Comparison of ENCODE assay signal across 8 mouse cellular contexts in genomic region chr15:81960171-81961077, GRCm38 (mm10). TPM values are rescaled to one million over a fixed set of nuclear protein-coding genes. Genes with fewer than 3 reads are reported as not detected.
A peak's percentile ranks its signal among the peaks of the same experiment; 100 is the strongest.
DNase-seq lines count a peak whose midpoint lies in the region; ATAC-seq and TF ChIP-seq lines count a peak whose summit lies in the region.

Gene Pmm1, minus strand, starts transcription at chr15:81960930.

- H3K9me3 ChIP-seq in embryonic facial prominence, embryonic 13.5 days: no peaks in the 10 kb centered on the region
- H3K9me3 ChIP-seq in limb, embryonic 12.5 days: no peaks in the 10 kb centered on the region
- no peaks in the 10 kb centered on the region for H3K9me3 ChIP-seq in midbrain, embryonic 15.5 days

- peak; percentile 94 for ATAC-seq in embryonic facial prominence, embryonic 13.5 days (ENCODE audit: insufficient number of reproducible peaks, insufficient read depth, low FRiP score, low TSS enrichment, low read depth)
- peak; percentile 93 for ATAC-seq in limb, embryonic 12.5 days (ENCODE audit: insufficient number of reproducible peaks, insufficient read depth, low FRiP score, low TSS enrichment, low read depth)
- peak; percentile 97 for ATAC-seq in midbrain, embryonic 15.5 days (replicated peaks)

- peak; percentile 85 for TF ChIP-seq CTCF in kidney, adult 2 months (conservative IDR thresholded peaks at IDR 0.05; ENCODE audit: insufficient read depth, insufficient read length, low read depth, low read length)
- TF ChIP-seq CTCF in spleen, adult 2 months (IDR thresholded peaks at IDR 0.05; ENCODE audit: extremely low read depth, insufficient read depth, insufficient read length, insufficient replicate concordance): peak; percentile 56; the same call in 1 of the 2 replicates

- peaks cover 5% of the 10 kb centered on the region for H3K4me1 ChIP-seq in embryonic facial prominence, embryonic 13.5 days
- no peaks in the 10 kb centered on the region for H3K4me1 ChIP-seq in kidney, adult 2 months (ENCODE audit: control insufficient read depth, insufficient read depth, low read length)
- H3K4me1 ChIP-seq in limb, embryonic 12.5 days (replicated peaks): peaks cover 10% of the 10 kb centered on the region; the same call in 1 of the 2 replicates
- H3K4me1 ChIP-seq in midbrain, embryonic 15.5 days: peaks cover 7% of the 10 kb centered on the region
- no peaks in the 10 kb centered on the region for H3K4me1 ChIP-seq in spleen, adult 2 months (ENCODE audit: control insufficient read depth, insufficient read depth, insufficient read length)

- DNase-seq in 3134 (ENCODE audit: extremely low read depth, insufficient read length, low spot score): peak; percentile 96
- DNase-seq in adrenal gland, postnatal 36 days: peak; percentile 99 to 100
- DNase-seq in heart, adult 18-20 months: peak; percentile 99
- DNase-seq in kidney, adult 2 months: peak; percentile 99
- DNase-seq in spleen, adult 2 months (ENCODE audit: low read depth in 1 of 2, low spot score in 2 of 2): peak; percentile 95 to 100

- peak within 1 kb of the TSS; percentile 96 for H3K4me2 ChIP-seq in embryonic facial prominence, embryonic 13.5 days
- H3K4me2 ChIP-seq in limb, embryonic 12.5 days: peak within 1 kb of the TSS; percentile 100
- H3K4me2 ChIP-seq in midbrain, embryonic 15.5 days: peak within 1 kb of the TSS; percentile 75

- H3K9ac ChIP-seq in embryonic facial prominence, embryonic 13.5 days: peak within 1 kb of the TSS; percentile 77
- H3K9ac ChIP-seq in limb, embryonic 12.5 days (replicated peaks): peak within 1 kb of the TSS; percentile 68
- peak within 1 kb of the TSS; percentile 57 for H3K9ac ChIP-seq in midbrain, embryonic 15.5 days

- peak within 1 kb of the TSS; percentile 62 for H3K4me3 ChIP-seq in embryonic facial prominence, embryonic 13.5 days
- H3K4me3 ChIP-seq in kidney, adult 2 months (ENCODE audit: insufficient read depth, low read depth, low read length): peak within 1 kb of the TSS; percentile 64
- H3K4me3 ChIP-seq in limb, embryonic 12.5 days (replicated peaks): peak within 1 kb of the TSS; percentile 68
- peak within 1 kb of the TSS; percentile 51 for H3K4me3 ChIP-seq in midbrain, embryonic 15.5 days
- H3K4me3 ChIP-seq in spleen, adult 2 months (ENCODE audit: extremely low read depth, insufficient read depth, insufficient read length): peak within 1 kb of the TSS; percentile 66

- under 1% methylated on average over 76 of the region's 77 CpGs for WGBS in embryonic facial prominence, embryonic 13.5 days
- under 1% methylated on average over 77 of the region's 77 CpGs for WGBS in kidney, adult 2 months
- under 1% methylated on average over 75 of the region's 77 CpGs for WGBS in limb, embryonic 12.5 days
- under 1% methylated on average over 76 of the region's 77 CpGs for whole genome bisulfite sequencing in midbrain, embryonic 15.5 days
- WGBS in spleen, adult 2 months: under 1% methylated on average over 77 of the region's 77 CpGs

- H3K27ac ChIP-seq in embryonic facial prominence, embryonic 13.5 days: peak within 1 kb of the TSS; percentile 73
- peak within 1 kb of the TSS; percentile 41; the same call in 1 of the 2 replicates for H3K27ac ChIP-seq in kidney, adult 2 months (ENCODE audit: insufficient read depth, low read depth, low read length)
- H3K27ac ChIP-seq in limb, embryonic 12.5 days: peak within 1 kb of the TSS; percentile 82
- H3K27ac ChIP-seq in midbrain, embryonic 15.5 days: peak within 1 kb of the TSS; percentile 87
- H3K27ac ChIP-seq in spleen, adult 2 months (ENCODE audit: insufficient read depth, low read length): peak within 1 kb of the TSS; percentile 35; the same call in 1 of the 2 replicates

- no peak for TF ChIP-seq POLR2A in kidney, adult 2 months (IDR thresholded peaks at IDR 0.05; ENCODE audit: low read depth, low read length)
- no peak for TF ChIP-seq POLR2A in spleen, adult 2 months (IDR thresholded peaks at IDR 0.05; ENCODE audit: low read depth, low read length)

- H3K36me3 ChIP-seq in embryonic facial prominence, embryonic 13.5 days: peaks cover 9% of the 10 kb centered on the region
- no peaks in the 10 kb centered on the region; the same call in 1 of the 2 replicates for H3K36me3 ChIP-seq in kidney, adult 2 months (ENCODE audit: control insufficient read depth, insufficient read depth, low read length)
- H3K36me3 ChIP-seq in limb, embryonic 12.5 days: no peaks in the 10 kb centered on the region
- peaks cover 1% of the 10 kb centered on the region for H3K36me3 ChIP-seq in midbrain, embryonic 15.5 days (replicated peaks)
- peaks cover 1% of the 10 kb centered on the region; the same call in 1 of the 2 replicates for H3K36me3 ChIP-seq in spleen, adult 2 months (ENCODE audit: control insufficient read depth, insufficient read depth, low read length)

- no peaks in the 10 kb centered on the region for H3K27me3 ChIP-seq in embryonic facial prominence, embryonic 13.5 days
- no peaks in the 10 kb centered on the region for H3K27me3 ChIP-seq in kidney, adult 2 months (replicated peaks; ENCODE audit: control insufficient read depth, insufficient read depth, low read length)
- H3K27me3 ChIP-seq in limb, embryonic 12.5 days: no peaks in the 10 kb centered on the region
- H3K27me3 ChIP-seq in midbrain, embryonic 15.5 days (replicated peaks): no peaks in the 10 kb centered on the region
- H3K27me3 ChIP-seq in spleen, adult 2 months (ENCODE audit: control insufficient read depth, insufficient read depth, low read length): no peaks in the 10 kb centered on the region

RNA-seq across cellular contexts. Expression of gene Pmm1, which starts in this region (rescaled TPM):
- total RNA-seq in adrenal gland, postnatal 36 days (2021): 10 to 100 TPM; 51.1 to 90.8 TPM
- 30.0 and 35.7 TPM in 2 replicates for polyA plus RNA-seq in embryonic facial prominence, embryonic 13.5 days (2015; fragmentation: Nextera tagmentation; extraction: Ambion mirVana)
- 10 to 100 TPM; 24.7 to 31.4 TPM for total RNA-seq in heart, adult 18-20 months (2021)
- polyA plus RNA-seq in kidney, adult 2 months (2012; rRNA removed): 50.7 and 51.4 TPM in 2 replicates
- 16.7 and 17.1 TPM in 2 replicates for polyA plus RNA-seq in limb, embryonic 12.5 days (2016; fragmentation: Nextera tagmentation; extraction: Ambion mirVana)
- 84.3 and 89.9 TPM in 2 replicates for polyA plus RNA-seq in midbrain, embryonic 15.5 days (2015; fragmentation: Nextera tagmentation; extraction: Ambion mirVana)
- 18.2 and 28.1 TPM in 2 replicates for polyA plus RNA-seq in spleen, adult 2 months (2012; rRNA removed)

Comparison
In these comparisons a context has a peak if more than half of its experiments do, and no peak if none do; other contexts are left out.
1. Peak in every context shown above with its lines: DNase-seq, ATAC-seq, H3K4me3 ChIP-seq and H3K27ac ChIP-seq.
2. H3K27ac ChIP-seq: peak in every context shown above with its lines; median percentile 87 in midbrain, embryonic 15.5 days; 82 in limb, embryonic 12.5 days; 73 in embryonic facial prominence, embryonic 13.5 days; 41 in kidney, adult 2 months; 35 in spleen, adult 2 months.